Mouse (Mus musculus) G1E (cell line): ENCODE results near the gene Map2k4.

Experiments used
- CTCF ChIP-seq: IDR thresholded peaks from 2 replicates; pipeline ENCODE4 v1.5.1; 2012; ENCODE audit warnings: low read depth, low read length, inconsistent platforms, mixed read lengths
- TAL1 ChIP-seq: conservative IDR thresholded peaks from 2 replicates; pipeline ENCODE4 v1.6.1; 2012; ENCODE audit warnings: low read depth, low read length, inconsistent platforms, mixed read lengths

GRCm38 (mm10) chr11:65723715-65724114 is 64.4 kb downstream of the Map2k4 start:
- TF ChIP-seq CTCF (no peak), TAL1 (no peak)
